In genomic region chr4:82338930-82339329, GRCm38 (mm10) we compare ENCODE assay signal across 13 mouse cellular contexts.
A peak's percentile ranks its signal among the peaks of the same experiment; 100 is the strongest.
DNase-seq lines count a peak whose midpoint lies in the region; ATAC-seq and TF ChIP-seq lines count a peak whose summit lies in the region.
"Had no signal": no experiment of that assay in that cellular context is flagged by ENCODE, and none has a peak within 500 bp of the region (broad histone marks: within the 10 kb centered on the region; RNA-seq: fewer than 3 reads in every experiment).

No protein-coding gene starts in this region.

- ATAC-seq in heart, embryonic 13.5 days (ENCODE audit: extremely low read depth, insufficient number of reproducible peaks, low FRiP score, low TSS enrichment): no peak
- no peak for ATAC-seq in heart, embryonic 11.5 days (replicated peaks; ENCODE audit: insufficient number of reproducible peaks, low FRiP score, low TSS enrichment)
- no peak for ATAC-seq in embryonic facial prominence, embryonic 13.5 days (ENCODE audit: insufficient number of reproducible peaks, insufficient read depth, low FRiP score, low TSS enrichment, low read depth)
- 0 out of 2 replicates have a peak, but pooled peaks have one; percentile 2 for ATAC-seq in limb, embryonic 14.5 days (ENCODE audit: low FRiP score, low read depth)
- ATAC-seq: inflammation-experienced regulatory T-cells, adult 6 months had no signal

- H3K4me2 ChIP-seq in heart, embryonic 13.5 days: no peak overlapping the region
- no peak overlapping the region for H3K4me2 ChIP-seq in heart, embryonic 11.5 days
- H3K4me2 ChIP-seq in embryonic facial prominence, embryonic 13.5 days: no peak overlapping the region
- no peak overlapping the region for H3K4me2 ChIP-seq in limb, embryonic 14.5 days (replicated peaks; ENCODE audit: low read depth, low read length, severe bottlenecking)
- H3K4me2 ChIP-seq: limb, embryonic 12.5 days had no signal

- peak overlapping the region; percentile 63 for H3K27ac ChIP-seq in heart, embryonic 13.5 days (replicated peaks)
- no peak overlapping the region for H3K27ac ChIP-seq in heart, embryonic 11.5 days (ENCODE audit: low read depth, low read length)
- peak overlapping the region; percentile 8; the same call in 1 of the 2 replicates for H3K27ac ChIP-seq in left cerebral cortex, adult 2 months
- peak overlapping the region; percentile 40 for H3K27ac ChIP-seq in embryonic facial prominence, embryonic 13.5 days
- peak overlapping the region; percentile 44 for H3K27ac ChIP-seq in limb, embryonic 14.5 days (replicated peaks; ENCODE audit: low read depth, low read length)
- H3K27ac ChIP-seq: limb, embryonic 12.5 days; midbrain, embryonic 10.5 days had no signal

- no peak for TF ChIP-seq POLR2A in limb, embryonic 14.5 days (IDR thresholded peaks at IDR 0.05; ENCODE audit: borderline replicate concordance, extremely low read depth, insufficient read depth, insufficient read length)

- intact Hi-C loops in left cerebral cortex, adult 2 months (cut with DNase I): no loop called here

- peaks cover 57% of the 10 kb centered on the region for H3K4me1 ChIP-seq in heart, embryonic 13.5 days
- H3K4me1 ChIP-seq in heart, embryonic 11.5 days (ENCODE audit: control insufficient read depth, insufficient read depth, low read length): peaks cover 7% of the 10 kb centered on the region
- peaks cover 37% of the 10 kb centered on the region for H3K4me1 ChIP-seq in embryonic facial prominence, embryonic 13.5 days
- H3K4me1 ChIP-seq in limb, embryonic 14.5 days (ENCODE audit: control insufficient read depth, insufficient read depth, low read length): peaks cover 26% of the 10 kb centered on the region

- no peaks in the 10 kb centered on the region for H3K27me3 ChIP-seq in heart, embryonic 13.5 days (replicated peaks)
- H3K27me3 ChIP-seq in heart, embryonic 11.5 days (ENCODE audit: control insufficient read depth, insufficient read depth, low read length): no peaks in the 10 kb centered on the region
- no peaks in the 10 kb centered on the region for H3K27me3 ChIP-seq in embryonic facial prominence, embryonic 13.5 days
- H3K27me3 ChIP-seq in limb, embryonic 14.5 days (ENCODE audit: control insufficient read depth, insufficient read depth, low read length): no peaks in the 10 kb centered on the region
- H3K27me3 ChIP-seq: limb, embryonic 12.5 days had no signal

- no peak for TF ChIP-seq CTCF in left cerebral cortex, adult 2 months (IDR thresholded peaks at IDR 0.05)

- no peaks in the 10 kb centered on the region for H3K9me3 ChIP-seq in heart, embryonic 13.5 days
- no peaks in the 10 kb centered on the region for H3K9me3 ChIP-seq in heart, embryonic 11.5 days (replicated peaks; ENCODE audit: control insufficient read depth, low read length)
- H3K9me3 ChIP-seq in embryonic facial prominence, embryonic 13.5 days: no peaks in the 10 kb centered on the region
- H3K9me3 ChIP-seq in limb, embryonic 14.5 days (ENCODE audit: control insufficient read depth, low read length): no peaks in the 10 kb centered on the region
- H3K9me3 ChIP-seq: limb, embryonic 12.5 days; midbrain, embryonic 10.5 days had no signal

- H3K9ac ChIP-seq in heart, embryonic 13.5 days: no peak overlapping the region
- H3K9ac ChIP-seq in heart, embryonic 11.5 days (ENCODE audit: low read depth, low read length): no peak overlapping the region
- no peak overlapping the region for H3K9ac ChIP-seq in embryonic facial prominence, embryonic 13.5 days
- no peak overlapping the region for H3K9ac ChIP-seq in limb, embryonic 14.5 days (ENCODE audit: low read depth, low read length, severe bottlenecking)
- H3K9ac ChIP-seq: limb, embryonic 12.5 days had no signal

- 74% methylated on average over 6 of the region's 6 CpGs for WGBS in heart, embryonic 13.5 days
- WGBS in heart, embryonic 11.5 days (ENCODE audit: insufficient replicate concordance): 84% methylated on average over 6 of the region's 6 CpGs
- WGBS in embryonic facial prominence, embryonic 13.5 days: 65% methylated on average over 6 of the region's 6 CpGs
- 70% methylated on average over 6 of the region's 6 CpGs for WGBS in limb, embryonic 14.5 days

- peaks cover 12% of the 10 kb centered on the region for H3K36me3 ChIP-seq in heart, embryonic 13.5 days
- no peaks in the 10 kb centered on the region for H3K36me3 ChIP-seq in heart, embryonic 11.5 days (ENCODE audit: control insufficient read depth, insufficient read depth, low read length)
- no peaks in the 10 kb centered on the region for H3K36me3 ChIP-seq in embryonic facial prominence, embryonic 13.5 days
- peaks cover 9% of the 10 kb centered on the region for H3K36me3 ChIP-seq in limb, embryonic 14.5 days (ENCODE audit: control insufficient read depth, insufficient read depth, low read length)
- H3K36me3 ChIP-seq: limb, embryonic 12.5 days; midbrain, embryonic 10.5 days had no signal

- DNase-seq in left cerebral cortex, adult 2 months (ENCODE audit: extremely low spot score in 1 of 2, low spot score in 2 of 2): no peak
- no peak for DNase-seq in left cerebral cortex, adult 8-10 months (ENCODE audit: low spot score in 2 of 2)
- no peak for DNase-seq in limb, embryonic 14.5 days (ENCODE audit: low spot score)
- DNase-seq in cerebellum, adult 9-10 months: no peak
- DNase-seq: layer of hippocampus, postnatal 36 days; lung, adult 2 months; right cerebral cortex, postnatal 25 days had no signal

- H3K4me3 ChIP-seq in heart, embryonic 13.5 days: no peak overlapping the region
- H3K4me3 ChIP-seq in heart, embryonic 11.5 days (ENCODE audit: low read depth, low read length): no peak overlapping the region
- no peak overlapping the region for H3K4me3 ChIP-seq in left cerebral cortex, adult 2 months
- H3K4me3 ChIP-seq in embryonic facial prominence, embryonic 13.5 days: no peak overlapping the region
- no peak overlapping the region for H3K4me3 ChIP-seq in limb, embryonic 14.5 days (replicated peaks; ENCODE audit: low read length)
- H3K4me3 ChIP-seq: limb, embryonic 12.5 days; midbrain, embryonic 10.5 days had no signal
